Mouse (Mus musculus) MEL (cell line): Measurements from ENCODE around the gene U90926. TPM values are rescaled to one million over a fixed set of nuclear protein-coding genes. Genes with fewer than 3 reads are reported as not detected.

ENCODE experiments used
- DNase-seq: peaks from one replicate; pipeline ENCODE4 v3.0.0; 2011; ENCODE audit warnings: low read depth, low spot score
- H3K27ac ChIP-seq: 2 replicates; pipeline ENCODE4 v1.5.1; 2012; ENCODE audit warnings: low read depth, mild to moderate bottlenecking, control low read depth, low read length, moderate library complexity; ENCODE audit not compliant: control insufficient read depth
- H3K27me3 ChIP-seq, 2 experiments: fragments of 150-350 bp in 1 of 2; sonication (generic) in 1 of 2; 2 replicates each; pipeline ENCODE4 v1.6.1; 2012; ENCODE audit warnings: low read length in 2 of 2, mild to moderate bottlenecking in 2 of 2, improper control_type of control experiment in 1 of 2, moderate library complexity in 1 of 2; ENCODE audit not compliant: insufficient read depth in 2 of 2, control insufficient read depth in 1 of 2
- H3K36me3 ChIP-seq, 2 experiments: 2 replicates each; pipeline ENCODE4 v1.6.1; 2012 to 2014; ENCODE audit warnings: low read length in 2 of 2, improper control_type of control experiment in 1 of 2, inconsistent platforms in 1 of 2, mild to moderate bottlenecking in 1 of 2; ENCODE audit not compliant: insufficient read depth in 2 of 2, control insufficient read depth in 1 of 2
- H3K4me1 ChIP-seq, 2 experiments: fragments of 150-350 bp in 1 of 2; sonication (generic) in 1 of 2; 2 replicates each; pipeline ENCODE4 v1.6.1; 2012; ENCODE audit warnings: low read length in 2 of 2, improper control_type of control experiment in 1 of 2, mild to moderate bottlenecking in 1 of 2; ENCODE audit not compliant: insufficient read depth in 2 of 2, control insufficient read depth in 1 of 2
- H3K4me3 ChIP-seq, 2 experiments: fragments of 150-350 bp in 1 of 2; sonication (generic) in 1 of 2; 2 replicates each; pipeline ENCODE4 v1.5.1; 2012; ENCODE audit warnings: low read depth in 2 of 2, low read length in 2 of 2, mild to moderate bottlenecking in 2 of 2, moderate library complexity in 2 of 2, control low read depth in 1 of 2, improper control_type of control experiment in 1 of 2; ENCODE audit not compliant: control insufficient read depth in 1 of 2, insufficient read depth in 1 of 2
- H3K79me2 ChIP-seq: 2 replicates; pipeline ENCODE4 v1.6.1; 2012; ENCODE audit warnings: mild to moderate bottlenecking, low read length, moderate library complexity; ENCODE audit not compliant: control insufficient read depth, poor library complexity, insufficient read depth
- H3K9ac ChIP-seq: 2 replicates; pipeline ENCODE4 v1.6.1; 2012; ENCODE audit warnings: low read depth, mild to moderate bottlenecking, control low read depth, low read length, moderate library complexity; ENCODE audit not compliant: control insufficient read depth, poor library complexity, severe bottlenecking
- H3K9me3 ChIP-seq: fragments of 150-350 bp; sonication (generic); replicated peaks from 2 replicates; pipeline ENCODE4 v1.6.1; 2012; ENCODE audit warnings: mild to moderate bottlenecking, low read length, improper control_type of control experiment, moderate library complexity; ENCODE audit not compliant: insufficient read depth
- BHLHE40 ChIP-seq: IDR thresholded peaks from 2 replicates; pipeline ENCODE4 v1.6.1; 2012; ENCODE audit warnings: low read depth, mild to moderate bottlenecking, inconsistent platforms, low read length, improper control_type of control experiment, borderline replicate concordance
- CTCF ChIP-seq, 3 experiments: IDR thresholded peaks in 2 of 3; conservative IDR thresholded peaks in 1 of 3; 2 replicates each; pipeline ENCODE4 v1.5.1; 2011 to 2012; ENCODE audit warnings: low read length in 3 of 3, low read depth in 2 of 3, mild to moderate bottlenecking in 2 of 3, improper control_type of control experiment in 1 of 3, inconsistent platforms in 1 of 3, mixed read lengths in 1 of 3, moderate library complexity in 1 of 3; ENCODE audit not compliant: control insufficient read depth in 1 of 3, insufficient read depth in 1 of 3, poor library complexity in 1 of 3, severe bottlenecking in 1 of 3
- E2F4 ChIP-seq: IDR thresholded peaks from 2 replicates; pipeline ENCODE4 v1.6.1; 2011; ENCODE audit warnings: low read depth, low read length, improper control_type of control experiment, borderline replicate concordance
- EP300 ChIP-seq, 2 experiments: IDR thresholded peaks; 2 replicates each; pipeline ENCODE4 v1.6.1; 2011; ENCODE audit warnings: improper control_type of control experiment in 2 of 2, low read length in 2 of 2, low read depth in 1 of 2, mild to moderate bottlenecking in 1 of 2
- GABPA ChIP-seq: IDR thresholded peaks from 2 replicates; pipeline ENCODE4 v1.6.1; 2012; ENCODE audit warnings: low read depth, mild to moderate bottlenecking, inconsistent platforms, low read length, improper control_type of control experiment, moderate library complexity
- MAFK ChIP-seq: IDR thresholded peaks from 2 replicates; pipeline ENCODE4 v1.6.1; 2011; ENCODE audit warnings: low read depth, mild to moderate bottlenecking, low read length, improper control_type of control experiment, borderline replicate concordance
- MAZ ChIP-seq: IDR thresholded peaks from 2 replicates; pipeline ENCODE4 v1.6.1; 2012; ENCODE audit warnings: low read depth, mild to moderate bottlenecking, inconsistent platforms, low read length, improper control_type of control experiment
- MXI1 ChIP-seq: IDR thresholded peaks from 2 replicates; pipeline ENCODE4 v1.6.1; 2011; ENCODE audit warnings: mild to moderate bottlenecking, low read depth, low read length, improper control_type of control experiment
- MYB ChIP-seq: IDR thresholded peaks from 2 replicates; pipeline ENCODE4 v1.6.1; 2011; ENCODE audit warnings: mild to moderate bottlenecking, low read depth, low read length, improper control_type of control experiment
- MYC ChIP-seq: IDR thresholded peaks from 2 replicates; pipeline ENCODE4 v1.6.1; 2011; ENCODE audit warnings: low read depth, mild to moderate bottlenecking, low read length, improper control_type of control experiment, moderate library complexity
- POLR2AphosphoS5 ChIP-seq: IDR thresholded peaks from 2 replicates; pipeline ENCODE4 v1.6.1; 2012; ENCODE audit warnings: low read depth, borderline replicate concordance, mild to moderate bottlenecking, inconsistent platforms, low read length, moderate library complexity, mixed read lengths
- RAD21 ChIP-seq: IDR thresholded peaks from 2 replicates; pipeline ENCODE4 v1.6.1; 2011; ENCODE audit warnings: mild to moderate bottlenecking, low read depth, low read length, improper control_type of control experiment
- RCOR1 ChIP-seq: IDR thresholded peaks from 2 replicates; pipeline ENCODE4 v1.6.1; 2012; ENCODE audit warnings: low read depth, mild to moderate bottlenecking, inconsistent platforms, low read length, improper control_type of control experiment
- SIN3A ChIP-seq: IDR thresholded peaks from 2 replicates; pipeline ENCODE4 v1.6.1; 2012; ENCODE audit warnings: low read length, improper control_type of control experiment, inconsistent platforms
- SMC3 ChIP-seq: IDR thresholded peaks from 2 replicates; pipeline ENCODE4 v1.6.1; 2011; ENCODE audit warnings: low read depth, low read length, improper control_type of control experiment
- TBP ChIP-seq: IDR thresholded peaks from 2 replicates; pipeline ENCODE4 v1.8.0; 2011; ENCODE audit warnings: low read depth, low read length, improper control_type of control experiment
- TCF12 ChIP-seq: IDR thresholded peaks from 2 replicates; pipeline ENCODE4 v1.6.1; 2014; ENCODE audit warnings: low read depth, mild to moderate bottlenecking, inconsistent platforms, low read length, improper control_type of control experiment, moderate library complexity
- USF1 ChIP-seq: IDR thresholded peaks from 2 replicates; pipeline ENCODE4 v1.6.1; 2014; ENCODE audit warnings: low read depth, mild to moderate bottlenecking, inconsistent platforms, low read length, improper control_type of control experiment, moderate library complexity
- USF2 ChIP-seq, 2 experiments: IDR thresholded peaks; 2 replicates each; pipeline ENCODE4 v1.6.1; 2011 to 2012; ENCODE audit warnings: improper control_type of control experiment in 2 of 2, low read length in 2 of 2, borderline replicate concordance in 1 of 2, inconsistent platforms in 1 of 2, low read depth in 1 of 2, mild to moderate bottlenecking in 1 of 2; ENCODE audit not compliant: insufficient read depth in 1 of 2
- ZC3H11A ChIP-seq: IDR thresholded peaks from 2 replicates; pipeline ENCODE4 v1.6.1; 2012; ENCODE audit warnings: low read depth, mild to moderate bottlenecking, inconsistent platforms, low read length, improper control_type of control experiment
- ZKSCAN1 ChIP-seq: IDR thresholded peaks from 2 replicates; pipeline ENCODE4 v1.6.1; 2012; ENCODE audit warnings: low read depth, mild to moderate bottlenecking, inconsistent platforms, low read length, improper control_type of control experiment, moderate library complexity
- polyA plus RNA-seq, 2 experiments: library from polyadenylated mRNA; stranded (reverse) in 1 of 2; unstranded in 1 of 2; fragments of >175 nt in 1 of 2; fragments of >200 nt in 1 of 2; gene quantifications; 2 replicates each; pipeline versions ENCODE4 v1.2.1 to v1.2.4; 2012; ENCODE audit warnings: low replicate concordance in 2 of 2, low read depth in 1 of 2; ENCODE audit not compliant: insufficient read length in 2 of 2, insufficient read depth in 1 of 2, missing spikeins in 1 of 2
- total RNA-seq: library from RNA; depleted of rRNA; stranded (reverse); fragments of 300-350 nt; gene quantifications from 2 replicates; pipeline ENCODE4 v1.2.3, GENCODE M21; 2012

U90926 gene
- total and polyA plus RNA-seq, 3 experiments, result not detected

DNA sequence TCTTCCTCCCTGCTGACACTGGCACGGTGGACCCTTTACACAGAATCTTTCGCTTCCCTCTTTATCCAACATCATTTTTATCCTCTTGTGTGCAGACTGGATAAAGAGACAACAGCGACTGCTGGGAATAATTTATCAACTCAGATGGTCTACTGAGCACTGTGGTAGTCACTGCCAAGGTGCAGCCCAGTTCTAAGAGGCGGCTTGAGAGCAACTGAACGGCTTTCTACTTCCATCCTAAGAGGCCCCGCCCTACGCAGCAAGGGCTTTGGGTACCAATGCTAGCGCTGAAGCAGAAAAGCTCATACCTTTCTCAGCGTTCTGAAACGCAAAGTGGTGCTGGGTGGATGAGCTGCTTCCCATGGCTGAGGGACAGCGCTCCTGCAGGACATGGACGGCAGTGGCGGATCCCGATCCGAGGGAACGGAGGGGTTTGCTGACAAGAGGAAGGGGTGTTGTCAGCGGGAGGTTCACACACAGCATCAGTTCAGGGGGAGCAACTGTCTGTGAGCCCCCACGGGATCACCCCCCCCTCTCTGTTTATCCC, 37.7 kb upstream of the U90926 start:
- DNase-seq, result no peak
- Histone ChIP-seq H3K36me3 (peaks cover 0 to 4% of the 10 kb centered on the region in 2 experiments; a peak in 1 of 4 replicates), H3K9me3 (no peaks in the 10 kb centered on the region), H3K4me1 (peaks cover 0 to 6% of the 10 kb centered on the region in 2 experiments; a peak in 1 of 4 replicates), H3K79me2 (no peaks in the 10 kb centered on the region), H3K27me3 (no peaks in the 10 kb centered on the region), H3K9ac (no peak overlapping the region), H3K4me3 (no peak overlapping the region), H3K27ac (no peak overlapping the region)
- TF ChIP-seq RCOR1 (no peak), POLR2AphosphoS5 (no peak), SIN3A (no peak), E2F4 (no peak), CTCF (IDR thresholded peaks at IDR 0.05 in 2 of 3, conservative IDR thresholded peaks at IDR 0.05 in 1 of 3; ENCODE audit: control insufficient read depth in 1 of 3, insufficient read depth in 1 of 3, low read depth in 2 of 3, low read length in 3 of 3, poor library complexity in 1 of 3, severe bottlenecking in 1 of 3) (no peak), MAZ (no peak), MXI1 (no peak), GABPA (no peak)

- no peaks in the 10 kb centered on the region for H3K4me1 ChIP-seq
- no peaks in the 10 kb centered on the region for H3K27me3 ChIP-seq
- no peaks in the 10 kb centered on the region for H3K36me3 ChIP-seq
- TF ChIP-seq CTCF (IDR thresholded peaks at IDR 0.05 in 2 of 3, conservative IDR thresholded peaks at IDR 0.05 in 1 of 3; ENCODE audit: control insufficient read depth in 1 of 3, insufficient read depth in 1 of 3, low read depth in 2 of 3, low read length in 3 of 3, poor library complexity in 1 of 3, severe bottlenecking in 1 of 3) (peak; percentile 20 to 46 (median 27); a peak in 4 of 6 replicates), USF1 (no peak), RCOR1 (no peak), TCF12 (no peak), SIN3A (no peak), EP300 (IDR thresholded peaks at IDR 0.05; ENCODE audit: low read depth in 1 of 2, low read length in 2 of 2) (no peak), BHLHE40 (no peak), MYC (no peak), TBP (no peak), GABPA (no peak), ZKSCAN1 (no peak), MYB (no peak), ZC3H11A (peak; percentile 23; the same call in 1 of the 2 replicates), RAD21 (peak; percentile 30), USF2 (IDR thresholded peaks at IDR 0.05; ENCODE audit: borderline replicate concordance in 1 of 2, insufficient read depth in 1 of 2, low read depth in 1 of 2, low read length in 2 of 2) (no peak), SMC3 (peak; percentile 48), MAFK (no peak), POLR2AphosphoS5 (no peak)
- no peak overlapping the region for H3K27ac ChIP-seq
- H3K4me3 ChIP-seq, result no peak overlapping the region
- no peaks in the 10 kb centered on the region for H3K9me3 ChIP-seq
- no peaks in the 10 kb centered on the region for H3K79me2 ChIP-seq
- no peak overlapping the region for H3K9ac ChIP-seq
- peak; percentile 37 for DNase-seq
Measured at GRCm38 (mm10) chr5:92252031-92252430, 36.8 kb upstream of the U90926 start.
